Mouse (Mus musculus): ENCODE data around the gene Vmn1r1. TPM values are rescaled to one million over a fixed set of nuclear protein-coding genes. Genes with fewer than 3 reads are reported as not detected.

Gene Vmn1r1
- polyA plus RNA-seq, 1 experiment from 2014 or later: not detected

DNA sequence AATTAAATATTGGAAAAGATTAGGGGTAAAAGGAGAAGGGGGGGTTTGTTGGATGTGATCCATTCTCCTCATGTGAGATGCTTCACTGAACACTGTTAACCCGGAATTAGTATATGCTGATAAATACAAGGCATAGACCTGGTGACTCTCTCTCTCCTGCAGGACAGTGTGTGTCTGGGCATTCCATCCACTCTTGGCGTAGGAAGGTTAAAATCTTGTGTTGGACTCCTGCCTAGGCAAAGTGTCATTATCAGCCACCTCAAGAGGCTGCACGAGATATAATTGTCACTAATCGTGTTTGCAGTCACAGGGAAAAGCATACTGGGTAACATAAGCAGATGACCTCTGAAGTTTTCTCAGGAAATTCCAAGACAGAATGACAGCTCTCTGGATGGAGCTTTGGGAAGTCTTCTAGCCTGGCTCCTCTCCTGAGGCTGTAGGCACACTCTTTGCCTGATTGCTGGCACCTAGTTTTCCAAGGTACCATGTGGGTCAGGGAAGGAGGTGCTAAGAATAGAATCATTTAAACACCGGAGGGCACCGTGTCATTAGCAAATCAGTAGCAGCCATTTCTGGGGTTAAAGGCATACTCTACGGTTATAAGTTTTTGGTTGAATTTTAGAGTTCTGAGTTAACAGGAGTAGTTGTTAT, 15.3 kb downstream of the Vmn1r1 start:
- no peak for DNase-seq (ENCODE audit: low spot score)

DNA sequence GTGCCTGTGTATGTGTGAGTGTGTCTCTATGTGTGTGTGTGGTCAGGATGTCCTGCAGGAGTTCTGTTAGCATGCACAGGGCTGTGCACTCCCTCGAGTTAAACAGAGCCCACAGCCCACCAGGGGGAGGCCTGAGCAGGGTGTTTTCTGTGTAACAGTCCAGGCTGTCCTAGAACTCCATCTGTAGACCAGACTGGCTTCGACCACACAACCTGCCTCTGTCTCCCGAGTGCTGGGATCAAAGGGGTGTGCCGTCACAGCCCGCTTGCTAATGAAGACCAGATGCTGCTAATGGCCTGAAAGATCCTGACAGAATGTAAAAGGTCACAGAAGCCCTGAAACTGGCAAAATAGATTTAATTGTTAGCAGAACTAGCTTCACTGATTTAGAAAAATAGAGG, 18.7 kb downstream of the Vmn1r1 start:
- H3K27ac ChIP-seq: no peak overlapping the region
- H3K9ac ChIP-seq (ENCODE audit: low read depth, low read length): no peak overlapping the region
- H3K4me2 ChIP-seq (ENCODE audit: low read length): no peak overlapping the region
- 0 out of 2 replicates have a peak, but pooled peaks cover 4% of the 10 kb centered on the region for H3K27me3 ChIP-seq (ENCODE audit: insufficient read depth, low read length)
- 45% methylated on average over 5 of the region's 5 CpGs for WGBS
- no peaks in the 10 kb centered on the region for H3K4me1 ChIP-seq (replicated peaks; ENCODE audit: insufficient read depth, low read length)
- no peaks in the 10 kb centered on the region for H3K36me3 ChIP-seq (ENCODE audit: insufficient read depth, low read length)
- H3K9me3 ChIP-seq (replicated peaks; ENCODE audit: low read length): no peaks in the 10 kb centered on the region
- TF ChIP-seq CTCF (IDR thresholded peaks at IDR 0.05; ENCODE audit: low read depth): no peak
- ATAC-seq (replicated peaks; ENCODE audit: low FRiP score, low read depth) (no peak), DNase-seq (ENCODE audit: low spot score) (no peak)
- no peak overlapping the region for H3K4me3 ChIP-seq (replicated peaks; ENCODE audit: low read depth, low read length)

More for the DNA sequence above, 15.3 kb downstream of the Vmn1r1 start:
- no peaks in the 10 kb centered on the region for H3K36me3 ChIP-seq (ENCODE audit: insufficient read depth, low read length)
- WGBS: 56% methylated on average over 7 of the region's 7 CpGs
- no peak for TF ChIP-seq CTCF (IDR thresholded peaks at IDR 0.05; ENCODE audit: low read depth)
- no peaks in the 10 kb centered on the region for H3K27me3 ChIP-seq (ENCODE audit: insufficient read depth, low read length)
- no peak overlapping the region for H3K27ac ChIP-seq
- no peaks in the 10 kb centered on the region for H3K9me3 ChIP-seq (replicated peaks; ENCODE audit: low read length)
- no peaks in the 10 kb centered on the region for H3K4me1 ChIP-seq (replicated peaks; ENCODE audit: insufficient read depth, low read length)
- no peak for ATAC-seq (replicated peaks; ENCODE audit: low FRiP score, low read depth)
- H3K4me2 ChIP-seq (ENCODE audit: low read length): no peak overlapping the region
- no peak overlapping the region for H3K4me3 ChIP-seq (replicated peaks; ENCODE audit: low read depth, low read length)
- H3K9ac ChIP-seq (ENCODE audit: low read depth, low read length): no peak overlapping the region

DNA sequence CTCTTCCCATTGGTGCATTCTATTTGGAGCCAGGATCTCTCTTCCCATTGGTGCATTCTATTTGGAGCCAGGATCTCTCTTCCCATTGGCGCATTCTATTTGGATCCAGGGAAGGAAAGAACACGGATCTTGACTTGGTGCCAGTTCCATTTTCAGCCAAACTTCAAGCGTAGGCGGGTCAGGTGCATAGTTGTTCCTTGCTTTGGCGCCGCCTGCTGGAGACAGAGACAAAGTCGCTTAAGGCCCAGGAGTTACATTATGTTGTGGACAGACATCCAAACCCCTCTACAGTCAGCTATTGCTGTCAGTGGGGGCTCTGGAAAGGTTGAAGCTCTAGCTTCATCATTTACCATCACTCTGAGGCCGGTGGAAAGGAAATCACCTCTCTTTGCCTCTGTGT, 21.0 kb downstream of the Vmn1r1 start:
- peak; percentile 44; the same call in 1 of the 2 replicates for TF ChIP-seq CTCF (IDR thresholded peaks at IDR 0.05; ENCODE audit: low read depth)
- 0 out of 2 replicates have a peak, but pooled peaks cover 4% of the 10 kb centered on the region for H3K27me3 ChIP-seq (ENCODE audit: insufficient read depth, low read length)
- DNase-seq (ENCODE audit: low spot score): no peak
- H3K4me1 ChIP-seq (replicated peaks; ENCODE audit: insufficient read depth, low read length): no peaks in the 10 kb centered on the region
- H3K27ac ChIP-seq: no peak overlapping the region
- WGBS: 81% methylated on average over 8 of the region's 8 CpGs
- no peak overlapping the region for H3K4me2 ChIP-seq (ENCODE audit: low read length)
- no peak overlapping the region for H3K9ac ChIP-seq (ENCODE audit: low read depth, low read length)
- H3K9me3 ChIP-seq (replicated peaks; ENCODE audit: low read length): no peaks in the 10 kb centered on the region
- no peaks in the 10 kb centered on the region for H3K36me3 ChIP-seq (ENCODE audit: insufficient read depth, low read length)
- no peak for ATAC-seq (replicated peaks; ENCODE audit: low FRiP score, low read depth)
- H3K4me3 ChIP-seq (replicated peaks; ENCODE audit: low read depth, low read length): no peak overlapping the region

DNA sequence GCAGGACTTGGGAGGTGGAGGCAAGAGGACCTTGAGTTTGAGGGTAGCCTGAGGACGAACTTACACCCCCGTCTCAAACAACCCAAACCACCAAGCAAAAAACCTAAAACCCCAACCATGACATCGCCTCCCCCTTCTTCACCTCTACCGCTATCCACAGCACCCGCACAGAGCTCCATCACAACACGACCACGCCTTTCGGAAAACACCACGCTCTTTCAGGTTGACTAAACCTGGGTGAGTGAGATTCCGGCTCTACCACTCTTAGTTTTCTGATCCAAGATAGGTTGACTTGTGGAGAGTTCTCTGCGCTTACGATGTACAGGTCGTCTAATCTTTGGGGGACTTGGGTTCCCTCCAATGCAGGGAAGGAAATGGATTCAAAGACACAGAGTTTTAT, 21.6 kb downstream of the Vmn1r1 start:
- Histone ChIP-seq H3K27ac (no peak overlapping the region), H3K27me3 (ENCODE audit: insufficient read depth, low read length) (0 out of 2 replicates have a peak, but pooled peaks cover 4% of the 10 kb centered on the region), H3K4me2 (ENCODE audit: low read length) (no peak overlapping the region), H3K4me3 (replicated peaks; ENCODE audit: low read depth, low read length) (no peak overlapping the region), H3K9me3 (replicated peaks; ENCODE audit: low read length) (no peaks in the 10 kb centered on the region), H3K9ac (ENCODE audit: low read depth, low read length) (no peak overlapping the region), H3K36me3 (ENCODE audit: insufficient read depth, low read length) (no peaks in the 10 kb centered on the region), H3K4me1 (replicated peaks; ENCODE audit: insufficient read depth, low read length) (no peaks in the 10 kb centered on the region)
- no peak for TF ChIP-seq CTCF (IDR thresholded peaks at IDR 0.05; ENCODE audit: low read depth)
- DNase-seq (ENCODE audit: low spot score) (no peak), ATAC-seq (replicated peaks; ENCODE audit: low FRiP score, low read depth) (no peak)
- 93% methylated on average over 13 of the region's 13 CpGs for WGBS

DNA sequence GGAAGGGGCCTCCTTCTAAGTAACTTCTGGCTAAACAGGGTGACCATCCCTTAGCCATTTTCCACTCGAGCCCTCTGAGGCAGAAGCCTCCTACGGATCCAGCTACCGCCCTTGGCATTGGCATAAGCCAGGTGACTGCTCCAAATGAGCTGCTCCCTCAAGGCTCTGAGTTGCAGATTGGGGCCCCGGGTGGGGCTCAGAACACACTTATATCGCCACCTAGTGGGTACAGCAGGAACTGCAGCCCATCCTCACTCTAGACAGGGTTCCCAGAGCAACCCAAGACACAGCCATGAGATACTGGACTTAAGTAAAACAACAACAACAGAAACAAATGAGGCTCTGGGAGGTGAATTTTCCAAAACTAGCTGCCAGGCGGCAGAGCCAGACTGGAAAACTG, 23.9 kb downstream of the Vmn1r1 start:
- Histone ChIP-seq H3K9me3 (replicated peaks; ENCODE audit: low read length) (no peaks in the 10 kb centered on the region), H3K27me3 (ENCODE audit: insufficient read depth, low read length) (0 out of 2 replicates have a peak, but pooled peaks cover 4% of the 10 kb centered on the region), H3K4me1 (replicated peaks; ENCODE audit: insufficient read depth, low read length) (no peaks in the 10 kb centered on the region), H3K9ac (ENCODE audit: low read depth, low read length) (no peak overlapping the region; the same call in 1 of the 2 replicates), H3K36me3 (ENCODE audit: insufficient read depth, low read length) (no peaks in the 10 kb centered on the region), H3K4me2 (ENCODE audit: low read length) (peak overlapping the region; percentile 27; the same call in 1 of the 2 replicates), H3K27ac (no peak overlapping the region), H3K4me3 (replicated peaks; ENCODE audit: low read depth, low read length) (no peak overlapping the region)
- ATAC-seq (replicated peaks; ENCODE audit: low FRiP score, low read depth) (peak; percentile 68), DNase-seq (ENCODE audit: low spot score) (peak; percentile 85)
- 1% methylated on average over 6 of the region's 6 CpGs for WGBS
- peak; percentile 95 for TF ChIP-seq CTCF (IDR thresholded peaks at IDR 0.05; ENCODE audit: low read depth)

DNA sequence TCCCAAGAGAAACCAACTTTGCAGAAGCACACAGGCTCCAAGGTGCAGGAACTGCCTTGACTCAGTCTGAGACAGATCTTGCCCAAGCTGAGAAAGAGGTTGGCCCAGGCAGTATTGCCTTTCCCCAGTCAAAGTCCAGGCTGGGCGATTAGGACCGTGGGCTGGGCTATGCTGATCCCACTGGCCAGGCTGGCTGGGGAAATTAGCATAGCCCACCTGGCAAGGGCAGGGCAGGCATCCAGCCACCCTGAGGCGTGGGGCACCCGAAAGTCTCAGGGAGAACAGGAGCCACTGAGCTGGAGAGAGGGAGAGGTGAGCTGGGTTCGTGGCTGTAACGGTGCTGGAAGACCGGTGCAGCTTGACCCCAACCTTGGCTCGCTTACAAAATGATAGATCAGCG, 24.3 kb downstream of the Vmn1r1 start:
- TF ChIP-seq CTCF (IDR thresholded peaks at IDR 0.05; ENCODE audit: low read depth): no peak
- ATAC-seq (replicated peaks; ENCODE audit: low FRiP score, low read depth) (no peak), DNase-seq (ENCODE audit: low spot score) (no peak)
- Histone ChIP-seq H3K9me3 (replicated peaks; ENCODE audit: low read length) (no peaks in the 10 kb centered on the region), H3K4me3 (replicated peaks; ENCODE audit: low read depth, low read length) (no peak overlapping the region), H3K4me2 (ENCODE audit: low read length) (peak overlapping the region; percentile 27; the same call in 1 of the 2 replicates), H3K27me3 (ENCODE audit: insufficient read depth, low read length) (0 out of 2 replicates have a peak, but pooled peaks cover 4% of the 10 kb centered on the region), H3K36me3 (ENCODE audit: insufficient read depth, low read length) (no peaks in the 10 kb centered on the region), H3K9ac (ENCODE audit: low read depth, low read length) (no peak overlapping the region; the same call in 1 of the 2 replicates), H3K27ac (no peak overlapping the region), H3K4me1 (replicated peaks; ENCODE audit: insufficient read depth, low read length) (no peaks in the 10 kb centered on the region)
- 25% methylated on average over 9 of the region's 9 CpGs for WGBS

Data from kidney, postnatal 0 days (tissue).